Mouse (Mus musculus) lung, adult 18-20 months (tissue): Measurements from ENCODE around the gene Arglu1.
A peak's percentile ranks its signal among the peaks of the same experiment; 100 is the strongest.

ENCODE experiments used
- DNase-seq, 2 experiments: peaks; one replicate each; pipeline ENCODE4 v3.0.0; 2022; ENCODE audit warnings: mixed read lengths in 2 of 2

The Arglu1 gene

DNA sequence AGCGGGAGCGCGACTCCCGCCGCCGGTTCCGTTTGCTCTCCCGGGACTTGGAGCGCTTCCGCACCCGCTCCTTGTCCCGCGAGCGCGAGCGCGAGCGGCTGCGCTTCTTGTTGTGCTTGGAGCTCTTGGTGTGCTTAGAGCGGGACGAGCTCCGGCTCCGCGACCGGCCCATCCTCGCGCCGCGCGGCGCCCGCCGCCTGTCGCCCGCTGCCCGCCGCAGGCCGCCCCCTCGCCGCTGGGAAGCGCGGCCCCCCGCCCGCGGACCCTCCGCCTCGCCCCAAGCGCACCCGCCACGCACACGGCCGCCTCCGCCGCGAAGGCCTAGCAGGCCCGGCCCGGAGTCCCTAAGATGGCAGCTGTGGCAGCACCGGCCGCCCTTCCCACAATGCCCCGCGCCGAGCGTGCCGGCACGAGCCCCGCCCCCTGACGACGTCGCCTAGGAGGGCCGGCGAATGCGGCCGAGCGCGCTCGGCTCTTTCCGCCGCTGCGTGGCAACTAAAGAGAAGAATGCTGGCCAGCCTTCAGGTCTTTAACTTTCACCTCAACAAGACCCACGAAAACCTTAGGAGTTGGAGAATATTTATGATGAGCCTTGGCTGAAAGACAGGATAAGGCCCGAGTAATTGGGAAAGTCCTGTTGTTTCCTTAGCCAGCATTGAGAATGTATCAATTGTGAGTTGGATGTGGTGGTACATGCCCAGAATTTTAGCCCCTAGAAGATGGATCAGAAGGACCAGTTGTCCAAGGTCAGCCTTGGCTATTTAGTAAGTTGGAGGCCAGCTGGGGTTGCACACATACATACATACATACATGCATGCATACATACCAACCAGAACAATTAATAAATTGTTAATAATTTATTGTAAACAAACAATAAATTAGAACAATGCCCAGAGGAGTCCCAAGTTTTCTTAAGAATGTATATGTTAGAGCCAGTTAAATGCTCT, at the start of gene Arglu1:
Arglu1 (minus strand) TSS at position 376 of the 947 bp plus-strand sequence.
- DNase-seq, result peak; percentile 94 to 96

DNA sequence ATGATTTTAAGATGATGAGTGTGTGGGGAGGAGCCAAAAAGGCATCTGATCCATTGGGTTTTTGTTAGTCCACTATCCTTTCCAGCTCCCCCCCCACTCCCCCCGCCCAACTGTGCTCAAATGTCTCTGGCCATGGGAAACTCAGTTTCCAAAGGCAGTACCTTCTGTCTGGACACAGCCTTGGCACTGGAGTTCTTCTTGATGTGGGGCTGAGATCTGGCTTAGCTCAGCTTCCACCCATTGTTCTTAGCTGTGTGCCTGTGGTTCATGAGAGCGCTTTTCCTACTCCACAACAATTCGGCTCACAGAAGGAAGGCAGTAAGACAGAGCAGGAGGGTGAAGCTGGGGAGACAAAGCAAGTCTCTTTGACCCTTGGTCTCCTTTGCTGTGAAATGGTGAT, 47.0 kb upstream of the Arglu1 start:
- peak; percentile 27 to 51 for DNase-seq

DNA sequence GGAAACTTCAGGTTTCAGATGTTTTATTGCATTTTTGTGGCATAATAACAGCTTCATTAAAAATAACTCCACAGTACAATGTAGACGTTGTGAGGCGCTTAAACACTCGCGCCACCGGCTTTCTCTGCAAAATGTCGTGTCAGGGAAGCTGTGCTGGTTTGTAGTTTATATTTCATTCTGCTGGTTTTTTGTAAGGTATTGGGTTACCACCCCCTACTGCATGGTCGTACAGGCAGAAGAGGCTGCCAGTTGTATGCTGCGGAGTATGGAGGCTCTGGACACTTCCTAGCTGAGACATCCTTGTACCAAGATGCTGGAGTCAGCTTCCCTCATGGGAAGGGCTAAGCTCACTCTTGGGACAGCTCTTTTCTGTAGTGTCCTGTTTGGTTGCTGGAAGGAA, 46.5 kb upstream of the Arglu1 start:
- no peak for DNase-seq

GRCm38 (mm10) chr8:8733804-8734203, 43.5 kb upstream of the Arglu1 start:
- peak in 1 of 2 experiments; percentile 26 for DNase-seq

- no peak for DNase-seq
Measured at GRCm38 (mm10) chr8:8728643-8729042, 38.3 kb upstream of the Arglu1 start.

DNA sequence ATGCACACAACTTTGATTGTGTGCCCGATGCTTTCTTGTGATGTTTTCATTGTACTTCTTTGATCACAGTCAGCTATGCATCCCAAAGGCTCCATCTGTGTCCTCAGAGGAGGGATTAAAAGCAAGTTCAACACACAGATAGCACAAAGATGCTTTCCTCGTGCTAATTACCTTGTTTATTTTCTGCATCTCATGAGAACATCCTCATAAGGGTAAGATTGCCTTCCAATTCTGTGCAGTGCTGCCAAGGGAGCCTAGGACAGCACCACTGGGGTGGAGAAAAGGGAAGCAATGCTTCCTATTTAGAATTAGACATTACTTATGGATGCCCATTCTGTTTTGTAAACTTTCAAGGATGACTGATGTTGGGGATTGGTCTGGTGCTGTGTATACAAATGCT, 36.2 kb upstream of the Arglu1 start:
- no peak for DNase-seq

DNA sequence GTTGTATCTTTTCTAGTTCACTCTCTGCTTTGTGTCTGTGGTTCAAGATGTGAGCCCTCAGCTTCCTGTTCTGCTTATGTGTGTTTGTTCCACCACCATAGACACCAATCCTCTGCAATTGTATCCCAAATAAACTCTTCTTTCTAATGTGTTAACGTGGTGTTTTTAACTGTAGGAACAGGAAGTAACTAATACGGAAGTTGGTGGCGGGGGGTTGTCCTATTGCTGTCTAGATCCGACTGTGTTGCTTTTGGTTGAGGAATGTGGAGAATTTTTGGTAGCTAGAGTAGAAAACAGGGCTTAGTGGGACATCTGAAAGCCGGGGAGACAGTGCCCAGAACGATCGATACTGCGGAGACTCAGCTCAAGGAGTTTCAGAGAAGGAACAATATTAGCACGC, 14.5 kb upstream of the Arglu1 start:
- DNase-seq, result no peak

DNA sequence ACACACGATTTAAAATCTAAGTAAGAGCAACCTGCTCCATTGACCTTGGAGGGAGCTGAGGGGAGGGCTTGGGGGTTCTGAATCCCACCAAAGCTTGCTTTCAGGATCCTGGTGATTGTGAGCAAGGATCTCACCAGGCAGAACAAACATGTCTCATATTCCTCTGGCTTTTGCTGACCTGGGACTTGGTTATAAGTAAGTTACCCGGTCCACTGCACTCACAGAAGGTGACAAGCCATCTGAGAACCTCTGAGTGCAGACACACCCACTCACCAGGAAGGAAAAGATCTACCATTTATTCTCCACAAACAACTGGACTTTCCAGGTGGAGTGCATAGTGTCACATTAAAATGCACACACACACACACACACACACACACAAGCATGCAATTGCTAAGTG, 13.3 kb upstream of the Arglu1 start:
- no peak for DNase-seq

DNA sequence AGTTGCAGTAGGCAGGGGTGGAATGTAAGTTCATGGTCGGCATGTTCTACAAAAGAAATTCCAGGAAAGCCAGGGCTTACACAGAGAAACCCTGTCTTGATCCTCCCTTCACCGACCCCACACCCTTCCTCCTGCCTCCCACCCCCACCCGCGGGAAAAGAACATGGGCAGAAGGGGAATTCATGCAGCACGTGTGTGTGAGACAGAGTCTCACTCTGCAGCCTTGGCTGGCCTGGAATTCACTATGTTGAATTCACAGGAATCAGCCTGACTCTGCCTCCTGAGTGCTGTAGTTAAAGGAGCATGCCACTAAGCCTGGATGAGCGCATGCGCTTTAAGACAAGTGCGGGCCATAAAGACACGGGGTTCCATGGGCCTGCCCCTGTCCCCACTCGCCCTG, 10.5 kb upstream of the Arglu1 start:
- DNase-seq, result no peak

- DNase-seq, result no peak
Measured at GRCm38 (mm10) chr8:8700229-8700628, 9.9 kb upstream of the Arglu1 start.

DNA sequence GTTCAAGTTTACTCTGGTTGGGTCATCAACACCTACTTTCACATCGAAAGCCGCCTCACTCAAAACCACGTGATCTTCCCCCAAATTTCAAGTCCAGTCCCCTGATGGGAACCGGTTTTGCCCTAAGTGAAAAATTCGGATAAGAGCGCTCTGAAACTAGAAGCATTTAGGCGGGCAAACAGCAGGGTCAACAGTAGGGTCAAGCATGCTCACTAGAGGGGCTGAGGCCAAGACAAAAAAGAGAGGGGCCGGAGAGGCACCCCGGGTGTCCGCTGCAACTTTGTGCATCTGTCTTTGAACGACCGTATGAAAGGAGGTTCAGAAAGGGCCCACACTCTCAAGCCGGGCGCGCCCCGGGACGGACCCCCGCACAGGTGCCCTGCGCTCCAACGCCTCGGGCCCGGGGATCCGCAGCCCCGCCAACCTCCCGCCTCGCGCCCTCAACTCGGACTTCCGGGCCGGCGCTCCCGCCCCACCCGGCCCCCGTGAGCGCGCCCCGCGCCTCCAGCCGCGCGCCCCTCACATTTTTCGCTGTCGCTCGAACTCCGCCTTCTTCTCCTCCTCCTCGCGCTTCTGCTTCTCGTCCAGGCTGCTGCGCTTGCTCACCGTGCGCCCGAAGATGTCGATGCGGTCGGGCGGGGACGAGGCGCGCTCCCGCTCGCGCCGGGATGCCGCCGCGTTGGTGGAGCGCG, 721 bp downstream of the Arglu1 start:
- peak; percentile 71 to 72 for DNase-seq

GRCm38 (mm10) chr8:8688823-8689453, 1.4 kb downstream of the Arglu1 start:
- DNase-seq, result no peak

GRCm38 (mm10) chr8:8685517-8685916, 4.8 kb downstream of the Arglu1 start:
- DNase-seq, result no peak

DNA sequence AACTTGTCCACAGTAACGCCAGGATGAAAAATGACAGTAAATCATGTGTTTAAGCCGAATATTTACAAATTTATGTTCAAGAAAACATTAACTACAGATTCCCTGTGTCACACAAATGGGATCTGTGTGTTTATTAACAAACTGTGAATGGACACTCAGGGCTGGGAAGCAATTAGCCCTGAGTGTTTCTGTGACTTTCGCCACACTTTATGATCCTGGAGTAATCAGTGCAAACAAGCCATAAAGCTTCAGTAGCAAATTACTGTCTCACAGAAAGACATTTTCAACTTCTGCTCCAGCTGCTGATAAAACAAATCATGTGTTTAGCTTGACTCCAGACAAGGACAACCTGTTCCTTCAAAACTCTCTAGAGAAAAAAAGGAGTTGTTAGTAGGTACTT, 7.6 kb downstream of the Arglu1 start:
- DNase-seq, result no peak

DNA sequence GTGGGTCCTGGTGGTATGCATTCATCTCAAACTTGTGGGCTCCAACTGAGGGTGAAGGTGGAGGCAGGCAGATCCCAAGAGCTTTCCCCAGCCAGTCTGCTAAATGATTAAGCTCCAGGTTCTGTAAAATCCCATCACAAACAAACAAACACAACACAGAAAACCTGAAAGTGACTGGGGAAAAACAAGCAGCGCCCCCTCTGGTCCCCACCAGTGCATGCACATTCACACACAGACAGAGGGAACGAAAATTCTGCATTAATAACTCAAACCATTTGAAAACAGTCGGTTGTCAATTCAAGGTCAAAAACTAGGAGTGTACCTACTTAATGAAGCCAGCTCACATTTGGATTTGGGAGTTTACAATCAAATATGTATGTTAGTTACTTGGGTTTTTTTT, 12.1 kb downstream of the Arglu1 start:
- DNase-seq, result no peak

- DNase-seq, result no peak
Measured at GRCm38 (mm10) chr8:8674864-8675263, 15.5 kb downstream of the Arglu1 start.

- peak; percentile 88 to 90 for DNase-seq
Measured at GRCm38 (mm10) chr8:8661759-8662138, 28.6 kb downstream of the Arglu1 start.

GRCm38 (mm10) chr8:8661103-8661758, 29.1 kb downstream of the Arglu1 start, which contains the start of gene Efnb2:
Gene Efnb2 (minus strand): TSS chr8:8661242.
- peak; percentile 95 for DNase-seq

DNA sequence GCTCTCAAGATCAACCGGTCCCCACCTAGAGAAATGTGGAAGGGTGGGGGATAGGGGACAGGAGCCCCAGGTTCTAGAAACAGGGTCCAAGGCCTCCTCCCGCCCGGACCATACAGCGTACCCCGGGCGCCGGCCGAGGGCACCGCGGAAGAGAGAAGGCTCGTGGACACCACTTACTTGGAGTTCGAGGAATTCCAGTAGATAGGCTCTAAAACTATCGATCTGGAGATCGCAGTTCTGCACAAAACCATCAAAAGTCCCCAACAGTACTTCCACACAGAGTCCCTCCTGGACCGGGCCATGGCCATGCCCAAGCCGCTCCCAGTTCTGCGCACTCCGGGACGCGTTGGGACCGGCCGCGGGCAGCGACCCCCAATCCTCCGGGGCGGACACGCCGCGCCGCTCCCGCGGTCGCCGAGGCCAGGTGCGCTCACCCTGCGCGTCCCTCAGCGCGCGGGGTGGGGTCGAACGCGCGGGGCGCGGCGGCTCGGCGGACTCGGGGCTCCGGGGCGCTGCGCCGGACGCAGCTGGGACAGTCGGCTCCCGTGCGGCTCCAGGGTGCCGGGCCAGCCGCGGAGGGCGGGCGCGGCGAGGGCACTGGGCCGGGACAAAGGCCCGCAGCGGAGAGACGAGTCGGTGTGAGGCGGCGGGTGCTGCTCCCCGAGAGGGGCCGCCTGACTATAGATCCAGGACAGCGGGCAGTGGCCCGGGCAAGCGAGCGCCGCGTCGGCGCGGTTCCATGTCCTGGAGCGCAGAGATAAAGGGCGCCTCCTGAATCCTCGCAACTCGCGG, 29.8 kb downstream of the Arglu1 start:
- DNase-seq, result no peak

- peak; percentile 15 to 21 for DNase-seq
Measured at GRCm38 (mm10) chr8:8659503-8660306, 30.6 kb downstream of the Arglu1 start.
